Mouse (Mus musculus): ENCODE measurements around the gene Trp53rka. TPM values are rescaled to one million over a fixed set of nuclear protein-coding genes. Genes with fewer than 3 reads are reported as not detected.

The Trp53rka gene
- polyA plus RNA-seq (2012; fragmentation: generic; extraction: Trizol), result 10 to 100 TPM; 10.6 to 18.6 TPM

GRCm38 (mm10) chr2:165492648-165493553 lies at the start of gene Trp53rka:
Gene Trp53rka (minus strand): TSS chr2:165493324.

GRCm38 (mm10) chr2:165503259-165504203 lies 10.4 kb upstream of the Trp53rka start, which contains the start of gene Slc2a10:
Gene Slc2a10 (plus strand): TSS chr2:165503787.

GRCm38 (mm10) chr2:165473003-165473402 lies 20.1 kb downstream of the Trp53rka start, which contains the start of gene Slc13a3:
Gene Slc13a3 (minus strand): TSS chr2:165473230.

Other genes starting within 250 kb of the Trp53rka start
- gene Slc35c2, start 205.5 kb downstream of the Trp53rka start, polyA plus RNA-seq (2012; fragmentation: generic; extraction: Trizol), result 10 to 100 TPM; 30.7 to 44.5 TPM
- 10 to 100 TPM in 1 of 2 experiments, 1 to 10 TPM in 1; 9.2 to 25.4 TPM for gene Elmo2, start 166.8 kb downstream of the Trp53rka start, polyA plus RNA-seq (2012; fragmentation: generic; extraction: Trizol)
- not detected for gene Zfp663, start 124.6 kb downstream of the Trp53rka start, polyA plus RNA-seq (2012; fragmentation: generic; extraction: Trizol)
- 1 to 10 TPM in 1 of 2 experiments, under 1 TPM in 1; 0.15 to 2.1 TPM for gene Zfp334, start 105.1 kb downstream of the Trp53rka start, polyA plus RNA-seq (2012; fragmentation: generic; extraction: Trizol)
- gene Ocstamp, start 92.9 kb downstream of the Trp53rka start, polyA plus RNA-seq (2012; fragmentation: generic; extraction: Trizol), result not detected
- gene Slc13a3, start 20.1 kb downstream of the Trp53rka start, polyA plus RNA-seq (2012; fragmentation: generic; extraction: Trizol), result under 1 TPM in 1 of 2 experiments, not detected in 1; 0.02 TPM
- gene Slc2a10, start 10.5 kb upstream of the Trp53rka start, polyA plus RNA-seq (2012; fragmentation: generic; extraction: Trizol), result 1 to 10 TPM in 1 of 2 experiments, under 1 TPM in 1; 0.09 to 1.8 TPM
- gene Eya2, start 101.7 kb upstream of the Trp53rka start, polyA plus RNA-seq (2012; fragmentation: generic; extraction: Trizol), result under 1 TPM in 1 of 2 experiments, not detected in 1; 0.02 TPM

All from C3H10T1/2 (cell line).